20 mouse cellular contexts compared by ENCODE assay signal in the genomic region with DNA sequence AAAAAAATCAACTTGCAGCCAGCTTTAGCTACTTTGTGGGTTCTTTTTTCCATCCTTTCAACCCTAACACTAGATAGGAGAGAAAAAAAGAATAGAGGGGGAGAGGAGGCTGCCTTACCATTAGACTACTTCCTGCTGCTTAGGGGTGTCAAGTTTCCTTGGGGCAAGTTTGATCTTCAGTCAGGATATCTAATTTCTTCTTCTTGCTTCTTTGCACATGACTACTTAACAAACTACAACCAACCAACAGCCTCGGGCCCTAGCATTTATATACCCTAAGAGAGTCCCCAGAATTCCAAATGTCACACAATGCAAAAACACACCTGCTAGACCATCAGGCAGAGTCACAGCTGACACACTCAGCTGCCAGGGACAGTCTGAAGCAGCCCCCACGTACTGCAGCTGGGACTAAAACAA.
DNase-seq lines count a peak whose midpoint lies in the region; ATAC-seq and TF ChIP-seq lines count a peak whose summit lies in the region.
"Had no signal": no experiment of that assay in that cellular context is flagged by ENCODE, and none has a peak within 500 bp of the region (broad histone marks: within the 10 kb centered on the region; RNA-seq: fewer than 3 reads in every experiment).

No protein-coding gene starts in this region.

- peak; percentile 65 for DNase-seq in heart, adult 11 months
- no peak for DNase-seq in heart, embryonic 10.5 days (ENCODE audit: low spot score)
- DNase-seq in spleen, adult 2 months (ENCODE audit: low read depth in 1 of 2, low spot score in 2 of 2), result no peak
- DNase-seq in spleen, adult 18-20 months, result no peak
- DNase-seq in CH12.LX (ENCODE audit: extremely low read depth), result peak; percentile 52
- no peak for DNase-seq in limb, embryonic 14.5 days (ENCODE audit: low spot score)
- no peak for DNase-seq in stomach, postnatal 0 days (ENCODE audit: low spot score)
- DNase-seq in midbrain, postnatal 0 days (ENCODE audit: low spot score), result no peak
- DNase-seq: adrenal gland, postnatal 36 days; cerebellum, adult 2 months; cerebellum, postnatal 36 days; gastrocnemius, postnatal 14 days; kidney, adult 9 months; lung, adult 18-20 months; lung, postnatal 14 days; retina, postnatal 1 day had no signal

- no peak overlapping the region for H3K27ac ChIP-seq in heart, embryonic 10.5 days
- H3K27ac ChIP-seq in spleen, adult 2 months (ENCODE audit: insufficient read depth, low read length), result 0 out of 2 replicates have a peak overlapping the region, but pooled peaks have one; percentile 2
- no peak overlapping the region for H3K27ac ChIP-seq in CH12.LX (ENCODE audit: insufficient read depth, low read depth)
- no peak overlapping the region for H3K27ac ChIP-seq in limb, embryonic 14.5 days (replicated peaks; ENCODE audit: low read depth, low read length)
- H3K27ac ChIP-seq in stomach, postnatal 0 days (replicated peaks), result no peak overlapping the region
- no peak overlapping the region for H3K27ac ChIP-seq in midbrain, postnatal 0 days (ENCODE audit: low read depth, low read length)

- H3K4me1 ChIP-seq in heart, embryonic 10.5 days, result peaks cover 36% of the 10 kb centered on the region
- H3K4me1 ChIP-seq in spleen, adult 2 months (ENCODE audit: control insufficient read depth, insufficient read depth, insufficient read length), result peaks cover 30% of the 10 kb centered on the region
- peaks cover 11 to 99% of the 10 kb centered on the region in 2 experiments for H3K4me1 ChIP-seq in CH12.LX (ENCODE audit: control insufficient read depth in 1 of 2, insufficient read depth in 2 of 2)
- H3K4me1 ChIP-seq in limb, embryonic 14.5 days (ENCODE audit: control insufficient read depth, insufficient read depth, low read length), result peaks cover 14% of the 10 kb centered on the region; the same call in 1 of the 2 replicates
- H3K4me1 ChIP-seq in stomach, postnatal 0 days (replicated peaks; ENCODE audit: control insufficient read depth, insufficient read depth), result no peaks in the 10 kb centered on the region
- peaks cover 9% of the 10 kb centered on the region for H3K4me1 ChIP-seq in midbrain, postnatal 0 days (ENCODE audit: insufficient read depth, low read length)

- H3K4me2 ChIP-seq in CH12.LX (ENCODE audit: insufficient read depth, low read depth, poor library complexity, severe bottlenecking), result no peak overlapping the region
- no peak overlapping the region for H3K4me2 ChIP-seq in limb, embryonic 14.5 days (replicated peaks; ENCODE audit: low read depth, low read length, severe bottlenecking)
- H3K4me2 ChIP-seq in stomach, postnatal 0 days (replicated peaks; ENCODE audit: low read depth), result no peak overlapping the region
- no peak overlapping the region for H3K4me2 ChIP-seq in midbrain, postnatal 0 days (ENCODE audit: low read depth, low read length, poor library complexity, severe bottlenecking)
- H3K4me2 ChIP-seq: liver, embryonic 11.5 days had no signal

- no peak for TF ChIP-seq POLR2A in spleen, adult 2 months (IDR thresholded peaks at IDR 0.05; ENCODE audit: low read depth, low read length)
- no peak for TF ChIP-seq POLR2A in CH12.LX (IDR thresholded peaks at IDR 0.05; ENCODE audit: low read depth, low read length)
- TF ChIP-seq POLR2A in limb, embryonic 14.5 days (IDR thresholded peaks at IDR 0.05; ENCODE audit: borderline replicate concordance, extremely low read depth, insufficient read depth, insufficient read length), result no peak

- no peak for TF ChIP-seq CTCF in spleen, adult 2 months (IDR thresholded peaks at IDR 0.05; ENCODE audit: extremely low read depth, insufficient read depth, insufficient read length, insufficient replicate concordance)
- TF ChIP-seq CTCF in CH12.LX (conservative IDR thresholded peaks at IDR 0.05 in 1 of 2, IDR thresholded peaks at IDR 0.05 in 1 of 2; ENCODE audit: low read depth in 2 of 2, low read length in 2 of 2), result no peak
- no peak for TF ChIP-seq CTCF in stomach, postnatal 0 days (IDR thresholded peaks at IDR 0.05; ENCODE audit: low read depth)
- TF ChIP-seq CTCF in midbrain, postnatal 0 days (IDR thresholded peaks at IDR 0.05), result no peak

- no peak overlapping the region for H3K4me3 ChIP-seq in heart, embryonic 10.5 days
- H3K4me3 ChIP-seq in spleen, adult 2 months (ENCODE audit: extremely low read depth, insufficient read depth, insufficient read length), result no peak overlapping the region
- H3K4me3 ChIP-seq in CH12.LX (replicated peaks in 1 of 3; ENCODE audit: low read depth in 2 of 3, low read length in 2 of 3, poor library complexity in 1 of 3), result no peak overlapping the region
- H3K4me3 ChIP-seq in limb, embryonic 14.5 days (replicated peaks; ENCODE audit: low read length), result no peak overlapping the region
- no peak overlapping the region for H3K4me3 ChIP-seq in stomach, postnatal 0 days (ENCODE audit: low read depth, low read length)
- no peak overlapping the region for H3K4me3 ChIP-seq in midbrain, postnatal 0 days (ENCODE audit: low read depth, low read length)
- H3K4me3 ChIP-seq: erythroblast, embryonic 14.5 days had no signal

- in situ Hi-C loops in CH12.LX (cut with MboI; ENCODE audit: low pct_ligation_motif_present, low pct_unique_long_range_greater_than_20kb, low sequenced_read_pairs), result no loop called here

- 40% methylated on average over 2 of the region's 2 CpGs for WGBS in heart, embryonic 10.5 days
- 24% methylated on average over 2 of the region's 2 CpGs for WGBS in spleen, adult 2 months
- WGBS in limb, embryonic 14.5 days, result 18% methylated on average over 2 of the region's 2 CpGs
- 49% methylated on average over 2 of the region's 2 CpGs for WGBS in stomach, postnatal 0 days
- 39% methylated on average over 2 of the region's 2 CpGs for whole genome bisulfite sequencing in midbrain, postnatal 0 days

- no peaks in the 10 kb centered on the region for H3K27me3 ChIP-seq in heart, embryonic 10.5 days (ENCODE audit: insufficient read depth, poor library complexity, severe bottlenecking)
- H3K27me3 ChIP-seq in spleen, adult 2 months (ENCODE audit: control insufficient read depth, insufficient read depth, low read length), result no peaks in the 10 kb centered on the region
- no peaks in the 10 kb centered on the region for H3K27me3 ChIP-seq in CH12.LX (replicated peaks)
- no peaks in the 10 kb centered on the region for H3K27me3 ChIP-seq in limb, embryonic 14.5 days (ENCODE audit: control insufficient read depth, insufficient read depth, low read length)
- no peaks in the 10 kb centered on the region for H3K27me3 ChIP-seq in stomach, postnatal 0 days (ENCODE audit: control insufficient read depth, insufficient read depth, low read length)
- no peaks in the 10 kb centered on the region for H3K27me3 ChIP-seq in midbrain, postnatal 0 days (ENCODE audit: insufficient read depth, low read length)

- H3K79me2 ChIP-seq in CH12.LX (replicated peaks; ENCODE audit: control insufficient read depth, extremely low read depth, insufficient read depth, poor library complexity, severe bottlenecking), result peaks cover 3% of the 10 kb centered on the region; the same call in 1 of the 2 replicates

- TF ChIP-seq EP300 in CH12.LX (IDR thresholded peaks at IDR 0.05; ENCODE audit: low read length), result peak; percentile 25; the same call in 1 of the 2 replicates
- TF ChIP-seq EP300 in stomach, postnatal 0 days (optimal IDR thresholded peaks at IDR 0.05), result no peak

- peak; percentile 75; the same call in 1 of the 2 replicates for ATAC-seq in limb, embryonic 14.5 days (ENCODE audit: low FRiP score, low read depth)
- ATAC-seq in stomach, postnatal 0 days (ENCODE audit: low FRiP score, low TSS enrichment), result no peak
- no peak for ATAC-seq in midbrain, postnatal 0 days (ENCODE audit: low FRiP score)
- ATAC-seq: forebrain, embryonic 14.5 days; midbrain, embryonic 16.5 days had no signal

- TF ChIP-seq RAD21 in CH12.LX (IDR thresholded peaks at IDR 0.05; ENCODE audit: low read depth, low read length), result no peak; the same call in 1 of the 2 replicates

- no peak overlapping the region for H3K9ac ChIP-seq in CH12.LX (ENCODE audit: insufficient read depth, low read depth)
- H3K9ac ChIP-seq in limb, embryonic 14.5 days (ENCODE audit: low read depth, low read length, severe bottlenecking), result no peak overlapping the region
- no peak overlapping the region for H3K9ac ChIP-seq in stomach, postnatal 0 days (ENCODE audit: low read length)
- H3K9ac ChIP-seq in midbrain, postnatal 0 days (replicated peaks; ENCODE audit: low read length, poor library complexity, severe bottlenecking), result no peak overlapping the region

- no peaks in the 10 kb centered on the region for H3K36me3 ChIP-seq in heart, embryonic 10.5 days
- H3K36me3 ChIP-seq in spleen, adult 2 months (ENCODE audit: control insufficient read depth, insufficient read depth, low read length), result no peaks in the 10 kb centered on the region
- H3K36me3 ChIP-seq in CH12.LX (replicated peaks in 1 of 2; ENCODE audit: control insufficient read depth in 1 of 2, insufficient read depth in 1 of 2, low read length in 1 of 2), result no peaks in the 10 kb centered on the region
- H3K36me3 ChIP-seq in limb, embryonic 14.5 days (ENCODE audit: control insufficient read depth, insufficient read depth, low read length), result no peaks in the 10 kb centered on the region
- H3K36me3 ChIP-seq in stomach, postnatal 0 days (ENCODE audit: control insufficient read depth, insufficient read depth, low read length), result no peaks in the 10 kb centered on the region
- no peaks in the 10 kb centered on the region for H3K36me3 ChIP-seq in midbrain, postnatal 0 days (ENCODE audit: insufficient read depth, low read length)

- dilution Hi-C loops in CH12.LX (cut with MboI; ENCODE audit: extremely low pct_ligation_motif_present, extremely low pct_unique_long_range_greater_than_20kb, low sequenced_read_pairs), result no loop called here

- no peaks in the 10 kb centered on the region for H3K9me3 ChIP-seq in heart, embryonic 10.5 days
- no peaks in the 10 kb centered on the region for H3K9me3 ChIP-seq in CH12.LX (replicated peaks; ENCODE audit: low read length)
- H3K9me3 ChIP-seq in limb, embryonic 14.5 days (ENCODE audit: control insufficient read depth, low read length), result no peaks in the 10 kb centered on the region
- no peaks in the 10 kb centered on the region for H3K9me3 ChIP-seq in stomach, postnatal 0 days (ENCODE audit: control insufficient read depth, low read length)
- H3K9me3 ChIP-seq in midbrain, postnatal 0 days (ENCODE audit: low read length), result no peaks in the 10 kb centered on the region

TF ChIP-seq in CH12.LX, 34 proteins besides CTCF, POLR2A, EP300 and RAD21:
- TF ChIP-seq BHLHE40 (IDR thresholded peaks at IDR 0.05; ENCODE audit: low read depth, low read length) (0 out of 2 replicates have a peak, but pooled peaks have one; percentile 20), TCF12 (IDR thresholded peaks at IDR 0.05; ENCODE audit: low read depth, low read length) (peak; percentile 71), ETS1 (conservative IDR thresholded peaks at IDR 0.05; ENCODE audit: low read depth, low read length) (peak; percentile 86), CHD1 (IDR thresholded peaks at IDR 0.05; ENCODE audit: low read depth, low read length) (no peak), ELF1 (IDR thresholded peaks at IDR 0.05; ENCODE audit: low read depth, low read length) (no peak), ZNF384 (IDR thresholded peaks at IDR 0.05; ENCODE audit: low read depth, low read length) (peak; percentile 4)

Comparison
In these comparisons a context has a peak if more than half of its experiments do, and no peak if none do; other contexts are left out.
1. DNase-seq: peak in heart, adult 11 months (single experiment) and CH12.LX (single experiment); none in heart, embryonic 10.5 days (single experiment), spleen, adult 2 months (0 of 2), spleen, adult 18-20 months (0 of 2), limb, embryonic 14.5 days (single experiment), stomach, postnatal 0 days (single experiment) and midbrain, postnatal 0 days (single experiment).